Mouse (Mus musculus) mouse embryonic stem cell (cell line): Measurements from ENCODE around the gene Tapbp.

Experiments
- in situ Hi-C, 2 experiments: fragments of 300-500 bp; cut with MboI; formaldehyde crosslinking; loops; 1 replicate in 1 of 2; 3 replicates in 1 of 2; pipeline ENCODE4 v1.14.3; 2019 to 2020; ENCODE audit warnings: low sequenced_read_pairs in 2 of 2, low pct_unique_long_range_greater_than_20kb in 1 of 2, mixed read lengths in 1 of 2; ENCODE audit not compliant: unreplicated experiment in 1 of 2

Gene Tapbp

DNA sequence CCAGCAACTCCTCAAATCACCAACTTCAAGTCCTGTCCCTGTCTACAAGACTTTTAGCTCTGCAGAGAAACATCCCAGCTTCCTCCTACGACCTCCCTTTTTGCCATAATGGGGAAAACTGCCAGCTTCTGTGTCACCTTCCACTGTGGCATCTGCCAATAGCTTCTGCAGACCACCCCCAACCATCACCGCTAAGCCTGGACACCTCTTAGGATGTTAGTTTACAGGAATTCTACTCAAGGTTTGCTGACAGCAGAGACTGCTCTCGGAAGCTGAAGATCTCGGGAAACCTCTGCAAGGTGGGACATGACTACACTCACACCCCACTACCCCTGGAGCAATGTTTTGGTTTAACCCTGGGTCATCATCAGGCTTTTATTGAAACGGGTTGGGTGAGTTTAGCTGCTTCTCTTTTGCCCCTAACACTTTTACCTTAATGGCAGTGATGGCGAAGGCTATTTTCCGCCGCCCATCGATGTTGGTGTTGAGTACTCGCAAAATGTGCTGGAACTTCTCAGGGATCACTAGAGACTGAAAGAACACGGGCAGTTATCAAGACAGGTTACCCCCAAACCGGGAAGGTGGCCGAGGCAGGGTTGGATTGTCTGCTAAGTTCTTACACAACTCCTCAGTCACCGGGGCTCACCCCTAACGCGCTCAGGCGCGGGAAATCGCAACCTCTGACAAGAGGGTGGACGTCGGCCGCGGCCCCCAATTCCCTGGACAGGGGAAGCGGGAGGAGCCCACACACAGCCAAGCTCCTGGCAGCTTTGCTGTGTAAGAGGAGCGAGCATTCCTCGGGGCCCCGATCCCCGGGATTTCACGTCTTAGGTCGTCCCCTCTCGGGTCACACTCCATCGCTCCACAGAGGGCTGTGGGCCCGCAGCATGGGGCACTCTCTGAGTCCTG lies 39.2 kb downstream of the Tapbp start:
- in situ Hi-C loops: no loop called here

DNA sequence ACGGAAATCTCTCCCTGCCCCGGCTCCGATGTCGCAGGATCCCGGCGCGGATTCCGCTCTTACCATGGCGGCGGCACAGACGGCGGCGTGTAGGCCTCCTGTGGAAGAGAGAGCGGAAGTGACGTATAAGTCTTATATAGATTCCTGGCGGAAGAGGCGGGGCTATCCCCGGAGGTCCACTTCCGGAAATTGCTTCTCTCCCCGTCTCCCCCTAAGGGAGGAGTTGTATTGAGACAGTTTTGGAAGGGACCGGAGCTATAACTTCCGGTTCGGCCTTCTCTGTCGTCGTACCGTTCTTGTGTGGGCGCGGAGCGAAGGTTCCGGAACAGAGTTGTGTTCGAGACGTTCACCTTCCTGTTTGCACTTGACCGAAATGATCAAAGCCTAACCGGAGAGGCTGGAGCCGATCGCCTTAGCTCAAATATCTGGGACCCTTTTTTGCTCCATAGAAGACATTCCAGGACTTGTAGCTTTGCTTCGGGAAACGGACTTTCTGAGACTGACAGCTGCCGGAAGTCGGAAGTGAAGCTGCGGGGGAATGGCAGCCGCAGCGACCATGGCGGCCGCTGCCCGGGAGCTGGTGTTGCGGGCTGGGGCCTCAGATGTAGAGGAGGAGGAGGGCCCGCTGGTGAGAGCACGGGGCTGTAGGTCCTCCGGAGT lies 40.0 kb downstream of the Tapbp start, which contains the start of the genes Vps52 and Rps18:
TSS of gene Vps52 (plus strand) at position 258 of the 660 bp plus-strand sequence.
TSS of gene Rps18 (minus strand) at position 447 of the 660 bp plus-strand sequence.
- in situ Hi-C loops: no loop called here

DNA sequence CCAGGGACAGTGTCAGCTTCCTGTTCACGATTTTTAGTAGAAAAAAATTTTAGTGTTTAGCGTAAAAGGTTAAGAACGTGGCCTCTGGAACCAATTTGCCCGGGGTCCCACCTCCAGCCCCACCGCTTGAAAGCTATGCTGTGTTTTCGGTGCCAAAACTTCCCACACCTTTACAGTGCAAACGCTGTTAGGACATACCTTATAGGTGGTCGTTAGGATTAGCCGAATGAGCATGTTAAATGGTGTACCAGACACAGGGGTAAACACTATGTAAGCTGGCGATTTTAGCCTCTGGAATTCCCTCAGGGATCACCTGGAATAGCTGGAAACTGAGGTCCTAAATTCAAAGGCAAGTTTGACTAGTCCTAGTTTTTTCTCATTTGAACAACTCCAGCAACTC lies 40.6 kb downstream of the Tapbp start:
- in situ Hi-C loops: no loop called here

DNA sequence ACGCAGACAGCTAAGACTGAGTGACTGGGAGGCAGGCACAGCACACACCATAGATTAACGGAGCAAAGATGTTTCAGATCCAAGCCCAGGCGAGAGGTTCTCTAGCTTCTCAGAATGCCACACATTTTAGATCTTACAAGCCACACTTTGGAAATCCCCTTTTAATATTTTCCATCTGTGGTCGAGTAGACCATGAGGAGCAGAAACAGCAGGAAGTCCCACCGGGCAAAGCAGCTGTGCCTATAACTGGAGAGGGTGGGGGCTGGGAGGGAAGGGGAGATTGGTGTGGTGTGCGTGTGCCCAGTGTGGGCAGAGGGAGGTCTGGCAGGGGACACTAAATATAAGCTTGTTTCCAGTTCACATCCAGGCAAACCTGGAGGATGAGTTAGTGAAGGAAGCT lies 41.8 kb downstream of the Tapbp start:
- in situ Hi-C loops: no loop called here

DNA sequence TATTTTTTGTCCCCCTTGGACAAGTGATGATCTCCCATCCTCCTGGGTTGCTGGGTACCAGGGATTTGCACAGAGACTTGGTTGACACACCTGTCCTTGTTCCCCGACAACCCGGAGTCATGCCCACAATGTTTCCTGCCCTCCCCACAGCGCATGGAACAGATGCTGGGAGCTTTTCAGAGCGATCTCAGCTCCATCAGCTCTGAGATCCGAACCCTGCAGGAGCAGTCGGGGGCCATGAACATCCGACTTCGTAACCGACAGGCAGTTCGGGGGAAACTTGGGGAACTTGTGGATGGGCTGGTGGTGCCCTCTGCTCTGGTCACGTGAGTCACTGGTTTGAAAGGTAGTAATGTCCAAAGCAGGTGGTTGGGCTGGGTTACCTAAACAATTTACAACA lies 42.8 kb downstream of the Tapbp start:
- in situ Hi-C loops: no loop called here

DNA sequence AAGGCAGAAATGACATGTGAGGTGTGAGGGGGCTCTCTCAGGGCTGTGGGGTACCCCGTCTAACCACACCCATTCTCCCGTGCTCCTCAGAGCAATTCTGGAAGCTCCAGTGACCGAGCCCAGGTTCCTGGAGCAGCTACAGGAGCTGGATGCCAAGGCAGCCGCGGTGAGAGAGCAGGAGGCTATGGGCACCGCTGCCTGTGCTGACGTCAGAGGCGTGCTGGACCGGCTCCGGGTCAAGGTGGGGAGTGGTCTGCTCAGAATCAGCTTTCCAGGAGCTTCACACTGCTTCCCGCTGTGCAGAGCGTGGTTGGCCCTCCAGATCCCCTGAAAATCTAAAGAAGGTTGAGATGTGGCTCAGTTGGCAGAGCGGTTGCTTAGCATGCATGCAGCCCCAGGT lies 43.4 kb downstream of the Tapbp start:
- in situ Hi-C loops: no loop called here

DNA sequence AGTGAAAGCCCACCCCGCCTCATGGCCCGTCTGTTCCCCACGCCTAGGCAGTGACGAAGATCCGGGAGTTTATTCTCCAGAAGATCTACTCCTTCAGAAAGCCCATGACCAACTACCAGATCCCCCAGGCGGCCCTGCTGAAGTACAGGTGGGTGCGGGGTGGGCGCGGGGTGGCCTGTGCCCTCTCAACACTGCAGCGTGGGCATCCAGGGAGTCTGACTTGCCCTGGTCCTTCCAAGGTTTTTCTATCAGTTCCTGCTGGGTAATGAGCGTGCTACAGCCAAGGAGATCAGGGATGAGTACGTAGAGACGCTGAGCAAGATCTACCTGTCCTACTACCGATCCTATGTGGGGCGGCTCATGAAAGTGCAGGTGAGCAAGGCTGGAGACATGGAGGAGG lies 44.2 kb downstream of the Tapbp start:
- in situ Hi-C loops: no loop called here

DNA sequence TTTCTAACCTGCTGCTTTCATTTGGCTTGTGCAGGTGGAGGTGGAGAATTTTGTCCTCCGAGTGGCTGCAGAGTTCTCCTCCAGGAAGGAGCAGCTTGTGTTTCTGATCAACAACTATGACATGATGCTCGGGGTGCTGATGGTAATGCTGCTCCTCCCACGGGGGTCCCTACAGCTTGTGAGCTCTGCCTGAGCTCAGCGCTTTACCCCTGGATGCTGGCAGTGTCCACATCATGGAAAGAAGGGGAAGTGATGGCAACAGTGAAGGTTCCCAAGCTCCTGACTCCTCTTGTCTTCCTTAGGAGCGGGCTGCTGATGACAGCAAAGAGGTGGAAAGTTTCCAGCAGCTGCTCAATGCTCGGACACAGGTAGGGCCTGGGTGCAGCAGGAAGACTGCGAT lies 47.2 kb downstream of the Tapbp start:
- in situ Hi-C loops: no loop called here

DNA sequence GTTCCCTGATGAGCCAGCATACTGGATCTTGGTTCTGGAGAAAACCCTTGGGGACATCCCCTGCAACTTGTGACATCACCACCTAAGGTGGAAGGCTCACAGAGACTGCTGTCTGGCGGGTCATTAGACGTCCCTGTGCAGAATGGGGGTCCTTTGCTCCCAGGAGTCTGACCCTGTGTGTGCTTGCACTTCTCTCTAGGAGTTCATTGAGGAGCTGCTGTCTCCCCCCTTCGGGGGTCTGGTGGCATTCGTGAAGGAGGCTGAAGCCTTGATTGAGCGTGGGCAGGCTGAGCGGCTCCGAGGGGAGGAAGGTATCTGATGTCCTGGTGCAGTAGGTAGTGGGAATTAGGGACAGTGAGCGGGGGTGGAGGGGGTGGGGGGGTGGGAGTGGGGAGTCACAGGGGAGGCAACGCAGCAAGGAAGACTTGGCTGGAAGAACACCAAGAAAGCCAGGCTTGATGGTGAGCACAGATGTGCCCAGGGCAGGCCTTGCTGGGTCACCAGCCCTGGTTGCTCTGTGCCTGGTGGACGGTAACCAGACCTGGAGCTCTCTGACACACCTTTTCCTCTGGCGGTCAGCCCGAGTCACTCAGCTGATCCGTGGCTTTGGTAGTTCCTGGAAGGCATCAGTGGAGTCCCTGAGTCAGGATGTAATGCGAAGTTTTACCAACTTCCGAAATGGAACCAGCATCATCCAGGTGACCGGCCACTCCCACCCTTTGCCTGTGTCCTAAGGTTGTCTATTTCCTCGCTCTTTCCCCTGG lies 49.6 kb downstream of the Tapbp start:
- in situ Hi-C loops: loop anchor here in 1 of 2 experiments (5.0 kb wide), 1 partner anchor 37 kb away; the partner anchor contains the start of gene H2-K1

DNA sequence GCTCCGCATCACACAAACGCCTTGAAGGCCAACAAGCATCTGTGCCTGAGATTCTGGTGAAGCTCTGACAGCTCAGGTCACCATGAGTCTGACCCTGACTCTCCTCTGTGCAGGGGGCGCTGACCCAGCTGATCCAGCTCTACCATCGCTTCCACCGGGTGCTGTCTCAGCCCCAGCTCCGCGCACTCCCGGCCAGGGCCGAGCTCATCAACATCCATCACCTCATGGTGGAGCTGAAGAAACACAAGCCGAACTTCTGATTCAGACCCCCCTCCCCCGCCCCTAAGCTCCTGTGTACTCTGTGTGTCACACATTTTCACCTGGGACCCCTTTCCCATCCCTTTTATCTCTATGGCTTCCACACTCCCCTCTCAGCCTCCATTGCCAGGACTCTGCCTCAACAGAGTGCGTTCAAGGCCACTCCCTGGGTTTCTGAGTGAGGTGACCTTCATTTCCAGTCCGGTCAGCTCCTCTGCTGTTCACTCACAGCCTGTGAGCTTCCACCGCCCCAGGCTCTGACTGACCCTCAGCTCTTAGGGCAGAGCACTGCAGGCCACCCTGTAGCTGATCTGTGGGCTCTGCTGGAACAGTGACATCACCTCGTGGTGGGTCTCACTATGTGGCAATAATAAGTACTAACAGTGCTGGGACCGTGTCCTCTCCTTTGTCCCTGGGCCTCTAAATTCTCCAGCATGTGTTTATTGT lies 50.3 kb downstream of the Tapbp start:
- in situ Hi-C loops: loop anchor here in 1 of 2 experiments (5.0 kb wide), 1 partner anchor 36 kb away; the partner anchor contains the start of gene H2-K1

DNA sequence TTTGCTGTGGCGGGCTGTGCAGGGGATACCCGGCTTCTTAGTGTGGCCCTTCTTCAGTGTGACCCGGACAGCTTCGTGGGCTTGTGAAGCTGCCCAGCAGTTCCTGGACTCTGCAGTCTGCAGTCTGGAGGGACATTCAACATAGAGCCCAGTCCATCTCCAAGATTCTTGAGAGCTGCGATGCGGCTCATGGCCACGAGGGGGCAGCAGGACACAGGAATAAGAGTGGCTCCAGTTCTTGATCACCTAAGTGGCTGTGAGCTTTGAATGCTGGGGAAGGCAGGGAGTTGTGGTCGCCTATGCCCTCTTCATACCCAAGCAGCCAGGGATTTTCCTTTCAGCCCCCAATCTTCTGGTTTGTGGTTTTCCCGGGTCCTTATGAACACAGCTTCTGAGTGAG lies 52.8 kb downstream of the Tapbp start:
- in situ Hi-C loops: loop anchor here in 1 of 2 experiments (5.0 kb wide), 1 partner anchor 34 kb away; the partner anchor contains the start of gene H2-K1

DNA sequence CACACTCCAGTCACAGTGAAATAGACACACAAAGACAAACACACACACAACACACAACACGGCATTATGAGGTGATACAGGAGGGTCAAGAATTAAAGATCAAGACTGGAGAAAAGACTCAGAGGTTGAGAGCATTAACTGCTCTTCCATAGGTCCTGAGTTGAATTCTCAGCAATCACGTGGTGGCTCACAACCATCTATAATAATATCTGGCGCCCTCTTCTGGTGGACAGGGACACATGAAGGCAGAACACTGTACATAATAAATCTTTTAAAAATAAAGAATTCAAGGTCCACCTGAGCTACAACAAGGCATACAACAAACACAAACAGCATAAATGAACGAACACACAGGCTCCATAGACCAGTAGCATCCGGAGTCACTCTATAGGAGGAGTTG lies 53.2 kb downstream of the Tapbp start:
- in situ Hi-C loops: loop anchor here in 1 of 2 experiments (5.0 kb wide), 1 partner anchor 33 kb away; the partner anchor contains the start of gene H2-K1

DNA sequence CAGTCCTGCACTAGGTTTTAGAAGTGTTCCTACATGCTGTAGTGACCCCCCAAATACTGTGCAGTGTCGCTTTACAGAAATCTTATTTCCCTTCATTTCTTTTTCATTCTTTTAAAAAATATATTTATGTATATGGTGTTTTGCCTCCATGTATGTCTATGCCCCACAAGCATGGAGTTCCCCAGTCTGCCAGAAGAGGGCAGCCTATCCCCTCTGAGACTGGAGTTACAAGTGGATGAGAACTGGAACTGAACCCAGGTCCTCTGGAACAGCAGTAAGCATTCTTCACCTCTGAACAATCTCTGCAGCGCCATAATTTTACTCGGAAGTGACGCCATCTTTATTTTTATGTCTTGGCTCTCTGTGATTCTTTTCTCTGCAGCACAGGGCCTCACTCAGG lies 53.7 kb downstream of the Tapbp start:
- in situ Hi-C loops: loop anchor here in 1 of 2 experiments (5.0 kb wide), 1 partner anchor 33 kb away; the partner anchor contains the start of gene H2-K1

DNA sequence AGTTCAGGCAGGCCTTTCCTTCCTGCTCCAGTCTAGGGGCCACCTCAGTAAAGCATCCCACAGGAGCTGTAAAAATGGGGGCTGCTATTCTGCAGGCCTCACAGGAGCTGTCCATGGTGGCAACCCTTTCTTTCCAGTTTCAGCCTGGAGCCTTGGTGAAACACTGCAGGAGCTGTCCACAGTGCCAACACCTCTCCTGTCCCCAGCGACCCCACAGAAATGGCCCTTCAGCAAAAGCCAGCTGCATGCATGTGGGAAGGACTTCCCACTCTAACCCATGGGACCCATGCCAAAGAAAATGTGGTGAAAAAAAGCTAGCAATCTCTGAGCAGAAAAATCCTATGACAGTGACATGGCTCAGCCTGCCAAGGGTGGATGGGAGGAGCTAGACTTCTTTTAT lies 57.0 kb downstream of the Tapbp start:
- in situ Hi-C loops: no loop called here

DNA sequence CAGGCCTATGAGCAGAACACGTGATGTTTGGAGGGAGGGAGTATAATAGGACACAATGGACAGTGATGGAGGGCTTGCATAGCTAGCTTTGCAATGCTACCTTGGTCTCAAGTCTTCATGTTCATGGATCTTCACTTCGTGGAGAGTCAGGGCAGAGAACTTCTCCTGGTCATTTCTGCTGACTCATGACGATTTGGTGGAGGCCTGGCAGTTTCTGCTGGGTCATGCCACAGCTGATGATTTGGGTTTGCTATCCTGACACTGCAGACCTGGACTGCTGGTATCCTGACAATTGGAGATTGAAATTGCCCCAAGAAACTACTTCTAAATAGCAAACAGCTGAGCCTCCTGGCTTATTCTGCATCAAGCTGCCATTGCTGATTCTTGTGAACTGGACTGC lies 57.9 kb downstream of the Tapbp start:
- in situ Hi-C loops: no loop called here

DNA sequence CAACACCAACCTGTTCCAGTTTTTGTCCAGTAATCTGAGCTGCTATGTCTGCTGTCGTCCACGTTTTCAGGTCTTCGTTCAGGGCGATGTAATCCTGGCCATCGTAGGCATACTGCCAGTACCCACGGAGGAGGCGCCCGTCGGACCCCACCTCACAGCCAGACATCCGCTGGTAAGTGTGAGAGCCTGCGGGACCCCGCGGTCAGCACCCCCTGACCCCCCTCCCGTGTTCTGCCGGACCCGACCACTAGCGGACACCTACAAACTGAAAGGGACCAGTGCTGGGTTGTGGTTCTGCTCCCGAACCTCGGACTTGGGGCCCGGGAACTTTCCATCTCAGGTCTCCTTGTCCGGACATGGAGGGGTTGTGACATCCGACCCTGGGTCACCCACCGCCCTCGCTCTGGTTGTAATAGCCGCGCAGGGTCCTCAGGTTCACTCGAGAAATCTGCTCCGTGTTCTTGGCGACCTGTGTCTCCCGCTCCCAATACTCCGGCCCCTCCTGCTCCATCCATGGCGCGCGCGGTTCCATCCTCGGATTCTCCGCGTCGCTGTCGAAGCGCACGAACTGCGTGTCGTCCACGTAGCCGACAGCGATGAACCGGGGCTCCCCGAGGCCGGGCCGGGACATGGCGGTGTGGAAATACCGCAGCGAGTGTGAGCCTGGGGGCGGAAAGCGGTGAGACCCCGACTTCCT lies 62.3 kb downstream of the Tapbp start:
- in situ Hi-C loops: no loop called here

DNA sequence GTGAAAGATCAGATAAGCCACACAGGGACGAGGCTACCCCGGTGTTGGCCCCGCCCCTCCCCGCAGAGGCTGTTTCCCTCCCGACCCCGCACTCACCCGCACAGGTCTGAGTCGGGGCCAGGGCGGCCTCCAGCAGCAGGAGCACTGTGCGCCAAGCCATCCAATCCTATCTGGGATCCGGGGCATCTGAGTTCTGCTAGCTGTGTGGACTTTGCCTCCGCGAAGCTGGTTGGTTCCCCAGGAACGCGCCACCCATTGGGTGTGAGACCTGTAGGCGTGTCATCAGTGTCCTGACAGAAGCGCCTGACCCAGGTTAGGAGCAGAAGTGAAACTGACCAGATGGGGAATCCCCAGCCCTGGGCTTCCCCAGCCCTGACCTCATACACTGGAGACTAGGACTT lies 62.9 kb downstream of the Tapbp start:
- in situ Hi-C loops: no loop called here
